Mouse (Mus musculus) adrenal gland, postnatal 10 days (tissue): ENCODE data around the gene Zfp641. TPM values are rescaled to one million over a fixed set of nuclear protein-coding genes. Genes with fewer than 3 reads are reported as not detected.

Experiments
- DNase-seq: peaks from one replicate; pipeline ENCODE4 v3.0.0; 2021; ENCODE audit warnings: mixed read lengths
- long read RNA-seq, 2 experiments: library from polyadenylated mRNA; stranded (forward); transcript quantifications; one replicate each; pipeline ENCODE4 v2.0.0; 2021
- total RNA-seq, 2 experiments: library from RNA; stranded (reverse); gene quantifications; 2 replicates each; pipeline ENCODE4 v1.2.3; 2021

Gene Zfp641
- total RNA-seq: 1 to 10 TPM; 3.9 to 7.4 TPM
- long read RNA-seq, experiment 1, full-length matches to known transcripts: 4 of 10 reads
- long read RNA-seq, experiment 1, partial matches to known transcripts: 4 of 10 reads
- long read RNA-seq, experiment 1, other reads (novel, unspliced or antisense): 2 of 10 reads
- long read RNA-seq, experiment 2, full-length matches to known transcripts: 4 of 9 reads
- long read RNA-seq, experiment 2, partial matches to known transcripts: 3 of 9 reads
- long read RNA-seq, experiment 2, other reads (novel, unspliced or antisense): 2 of 9 reads

- peak; percentile 78 for DNase-seq
Measured at GRCm38 (mm10) chr15:98295628-98296551, at the start of gene Zfp641. Gene Zfp641, minus strand, starts transcription at chr15:98296161.

GRCm38 (mm10) chr15:98340887-98341286 lies 44.9 kb upstream of the Zfp641 start, which contains the start of gene Olfr284:
Gene Olfr284, minus strand, starts transcription at chr15:98340987.
- DNase-seq: no peak

- no peak for DNase-seq
Measured at GRCm38 (mm10) chr15:98317177-98317724, 21.3 kb upstream of the Zfp641 start, which contains the start of gene Olfr285. Gene Olfr285, minus strand, starts transcription at chr15:98317353.

GRCm38 (mm10) chr15:98315703-98316102 lies 19.7 kb upstream of the Zfp641 start:
- peak; percentile 8 for DNase-seq

GRCm38 (mm10) chr15:98293651-98294050 lies 2.3 kb downstream of the Zfp641 start:
- no peak for DNase-seq

- DNase-seq: no peak
Measured at GRCm38 (mm10) chr15:98288566-98288965, 7.4 kb downstream of the Zfp641 start.

GRCm38 (mm10) chr15:98286418-98286817 lies 9.5 kb downstream of the Zfp641 start:
- no peak for DNase-seq

GRCm38 (mm10) chr15:98257776-98258175 lies 38.2 kb downstream of the Zfp641 start:
- DNase-seq: no peak

- DNase-seq: no peak
Measured at GRCm38 (mm10) chr15:98257193-98257592, 38.8 kb downstream of the Zfp641 start, which contains the start of gene H1fnt. Gene H1fnt, minus strand, starts transcription at chr15:98257293.

- peak; percentile 46 for DNase-seq
Measured at GRCm38 (mm10) chr15:98256271-98256670, 39.7 kb downstream of the Zfp641 start.

Other genes starting within 250 kb of the Zfp641 start
- 100 to 1,000 TPM in 1 of 2 experiments, 10 to 100 TPM in 1; 77.0 to 168 TPM for gene Pfkm, start 203.6 kb downstream of the Zfp641 start, total RNA-seq
- gene Senp1, start 202.4 kb downstream of the Zfp641 start, total RNA-seq: 10 to 100 TPM; 17.2 to 22.8 TPM
- 10 to 100 TPM; 43.2 to 54.1 TPM for gene Asb8, start 130.5 kb downstream of the Zfp641 start, total RNA-seq
- gene Ccdc184, start 129.0 kb downstream of the Zfp641 start, total RNA-seq: 1 to 10 TPM; 1.2 to 1.5 TPM
- gene Olfr288, start 100.6 kb downstream of the Zfp641 start, total RNA-seq: not detected
- gene Gm44579, start 75.2 kb downstream of the Zfp641 start, total RNA-seq: not detected
- not detected for gene Olfr287, start 75.1 kb downstream of the Zfp641 start, total RNA-seq
- gene Olfr286, start 61.7 kb downstream of the Zfp641 start, total RNA-seq: not detected
- gene H1fnt, start 38.9 kb downstream of the Zfp641 start, total RNA-seq: not detected
- not detected for gene Olfr285, start 21.2 kb upstream of the Zfp641 start, total RNA-seq
- gene Olfr284, start 44.8 kb upstream of the Zfp641 start, total RNA-seq: not detected
- not detected for gene Olfr283, start 84.8 kb upstream of the Zfp641 start, total RNA-seq
- not detected for gene Olfr282, start 135.1 kb upstream of the Zfp641 start, total RNA-seq
- gene Olfr281, start 156.4 kb upstream of the Zfp641 start, total RNA-seq: not detected
- not detected for gene OR5BS1P, start 173.7 kb upstream of the Zfp641 start, total RNA-seq
- under 1 TPM in 1 of 2 experiments, not detected in 1; 0.39 TPM for gene Lalba, start 186.6 kb upstream of the Zfp641 start, total RNA-seq
- not detected for gene Olfr279, start 196.2 kb upstream of the Zfp641 start, total RNA-seq
- gene Kansl2, start 238.1 kb upstream of the Zfp641 start, total RNA-seq: 10 to 100 TPM; 64.8 to 77.9 TPM